Mouse (Mus musculus) embryonic facial prominence, embryonic 13.5 days (tissue): ENCODE data around the gene Myh3. TPM values are rescaled to one million over a fixed set of nuclear protein-coding genes. Genes with fewer than 3 reads are reported as not detected.

Experiments
- ATAC-seq: fragments of 200-750 bp; cut with Nextera tagmentation; 2 replicates; pipeline ENCODE4 v1.8.0; 2017; ENCODE audit warnings: low read depth; ENCODE audit not compliant: insufficient number of reproducible peaks, insufficient read depth, low FRiP score, low TSS enrichment
- H3K27ac ChIP-seq: fragments of 300-500 bp; sonication (generic); 2 replicates; pipeline ENCODE4 v1.5.1; 2015; ENCODE audit warnings: moderate library complexity, mild to moderate bottlenecking, inconsistent platforms
- H3K27me3 ChIP-seq: fragments of 300-500 bp; sonication (generic); 2 replicates; pipeline ENCODE4 v1.6.1; 2015; ENCODE audit warnings: mild to moderate bottlenecking, inconsistent platforms
- H3K36me3 ChIP-seq: fragments of 300-500 bp; sonication (generic); 2 replicates; pipeline ENCODE4 v1.6.1; 2015; ENCODE audit warnings: mild to moderate bottlenecking, inconsistent platforms
- H3K4me1 ChIP-seq: fragments of 300-500 bp; sonication (generic); 2 replicates; pipeline ENCODE4 v1.6.1; 2015; ENCODE audit warnings: inconsistent platforms
- H3K4me2 ChIP-seq: fragments of 300-500 bp; sonication (generic); 2 replicates; pipeline ENCODE4 v1.6.1; 2015; ENCODE audit warnings: moderate library complexity, mild to moderate bottlenecking, inconsistent platforms
- H3K4me3 ChIP-seq: fragments of 300-500 bp; sonication (generic); 2 replicates; pipeline ENCODE4 v1.5.1; 2015; ENCODE audit warnings: mild to moderate bottlenecking, inconsistent platforms
- H3K9ac ChIP-seq: fragments of 300-500 bp; sonication (generic); 2 replicates; pipeline ENCODE4 v1.6.1; 2015; ENCODE audit warnings: mild to moderate bottlenecking, inconsistent platforms
- H3K9me3 ChIP-seq: fragments of 300-500 bp; sonication (generic); 2 replicates; pipeline ENCODE4 v1.6.1; 2016; ENCODE audit warnings: inconsistent platforms
- WGBS: fragments of 180-500 bp; shearing (Covaris S2); methylation state at CpG from one replicate; pipeline ENCODE4 v1.1.7; 2015; ENCODE audit warnings: mixed read lengths; 5-methylcytosine and 5-hydroxymethylcytosine counted together
- polyA plus RNA-seq: library from polyadenylated mRNA; unstranded; fragments of >200 nt; fragmentation: Nextera tagmentation; extraction: Ambion mirVana; gene quantifications from 2 replicates; pipeline ENCODE4 v1.2.1, GENCODE M21; 2015

Gene Myh3
- polyA plus RNA-seq, 1 experiment from 2014 or later, result 10.5 TPM

- Histone ChIP-seq H3K4me1 (peaks cover 11% of the 10 kb centered on the region), H3K27me3 (no peaks in the 10 kb centered on the region), H3K27ac (no peak overlapping the region), H3K4me2 (no peak overlapping the region), H3K9ac (no peak overlapping the region), H3K36me3 (peaks cover 21% of the 10 kb centered on the region; the same call in 1 of the 2 replicates), H3K9me3 (no peaks in the 10 kb centered on the region), H3K4me3 (no peak overlapping the region)
- WGBS, result 84% methylated on average over 3 of the region's 3 CpGs
- ATAC-seq, result no peak
Measured at GRCm38 (mm10) chr11:67049256-67049655, 28.8 kb upstream of the Myh3 start.

DNA sequence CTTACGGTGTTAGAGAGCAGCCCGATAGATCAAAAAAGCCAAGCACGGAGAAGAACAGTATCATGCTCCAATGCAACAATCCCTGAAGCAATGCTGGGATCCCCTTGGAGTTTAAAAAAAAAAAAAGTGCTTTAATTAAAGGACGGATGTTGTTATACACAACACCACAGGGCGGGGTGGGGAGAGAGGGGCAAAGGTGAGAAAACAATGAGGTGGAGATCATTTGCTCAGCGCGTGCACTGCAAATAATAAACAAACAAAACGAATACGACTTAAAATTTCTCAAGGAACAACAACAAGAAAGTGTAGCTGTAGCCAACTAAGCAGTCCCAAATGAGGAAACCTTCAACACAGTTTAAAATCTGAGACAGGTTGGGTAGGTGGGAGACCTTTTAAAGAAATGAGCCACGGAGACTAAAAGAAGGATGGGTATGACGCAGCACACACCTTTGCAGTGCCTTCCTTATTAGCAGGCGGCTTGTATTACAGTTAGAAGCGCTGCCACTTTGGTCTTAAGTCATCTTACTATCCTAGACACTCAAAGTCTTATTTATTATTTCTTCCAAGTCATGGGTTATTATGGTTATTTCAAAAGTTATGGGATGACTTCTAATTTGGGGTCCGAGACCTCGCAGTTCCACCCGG, 26.3 kb upstream of the Myh3 start:
- Histone ChIP-seq H3K27me3 (no peaks in the 10 kb centered on the region), H3K4me1 (peaks cover 11% of the 10 kb centered on the region), H3K9ac (peak overlapping the region; percentile 93), H3K4me3 (peak overlapping the region; percentile 98), H3K4me2 (peak overlapping the region; percentile 70), H3K27ac (peak overlapping the region; percentile 80), H3K36me3 (peaks cover 23% of the 10 kb centered on the region), H3K9me3 (no peaks in the 10 kb centered on the region)
- ATAC-seq, result no peak
- WGBS, result 6% methylated on average over 16 of the region's 16 CpGs

GRCm38 (mm10) chr11:67052321-67052952, 25.7 kb upstream of the Myh3 start, which contains the start of the genes Adprm and Sco1:
Gene Adprm, minus strand, starts transcription at chr11:67052594.
Gene Sco1, plus strand, starts transcription at chr11:67052670.
- Histone ChIP-seq H3K27me3 (no peaks in the 10 kb centered on the region), H3K36me3 (peaks cover 26% of the 10 kb centered on the region), H3K27ac (peak within 1 kb of the TSS; percentile 80), H3K9me3 (no peaks in the 10 kb centered on the region), H3K4me2 (peak within 1 kb of the TSS; percentile 70), H3K4me3 (peak within 1 kb of the TSS; percentile 98), H3K4me1 (peaks cover 11% of the 10 kb centered on the region), H3K9ac (peak within 1 kb of the TSS; percentile 93)
- under 1% methylated on average over 50 of the region's 50 CpGs for WGBS
- ATAC-seq, result peak; percentile 78

- Histone ChIP-seq H3K4me1 (peaks cover 11% of the 10 kb centered on the region), H3K9ac (no peak overlapping the region), H3K4me3 (no peak overlapping the region), H3K9me3 (no peaks in the 10 kb centered on the region), H3K27me3 (no peaks in the 10 kb centered on the region), H3K27ac (no peak overlapping the region), H3K36me3 (peaks cover 47% of the 10 kb centered on the region), H3K4me2 (no peak overlapping the region)
- WGBS, result 90% methylated on average over 8 of the region's 8 CpGs
- no peak for ATAC-seq
Measured at GRCm38 (mm10) chr11:67054754-67055365, 23.2 kb upstream of the Myh3 start.

DNA sequence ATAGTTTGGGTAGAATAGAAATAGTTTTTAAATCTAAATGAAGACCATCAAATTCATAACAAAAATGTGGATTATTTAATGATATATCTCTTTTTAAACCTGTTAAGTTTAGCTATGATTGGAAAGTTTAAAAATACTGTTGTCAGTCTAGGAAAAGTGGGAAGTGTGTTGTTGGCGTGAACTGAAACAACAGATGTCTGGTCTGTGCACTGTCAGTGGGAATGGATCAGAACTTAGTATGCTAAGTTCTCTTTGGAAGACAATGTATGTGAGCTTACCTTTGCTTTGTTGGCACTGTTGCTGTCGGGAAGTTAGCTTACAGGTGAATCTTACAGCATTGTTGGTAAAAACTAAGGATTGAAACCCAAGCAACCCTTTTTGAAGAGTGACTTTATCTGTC, 16.8 kb upstream of the Myh3 start:
- peaks cover 89% of the 10 kb centered on the region for H3K36me3 ChIP-seq
- no peak overlapping the region for H3K4me3 ChIP-seq
- no peak overlapping the region for H3K4me2 ChIP-seq
- H3K27me3 ChIP-seq, result no peaks in the 10 kb centered on the region
- H3K9ac ChIP-seq, result no peak overlapping the region
- 88% methylated on average over 2 of the region's 2 CpGs for WGBS
- no peak for ATAC-seq
- no peaks in the 10 kb centered on the region for H3K9me3 ChIP-seq
- H3K4me1 ChIP-seq, result no peaks in the 10 kb centered on the region
- H3K27ac ChIP-seq, result no peak overlapping the region

GRCm38 (mm10) chr11:67062726-67063125, 15.4 kb upstream of the Myh3 start:
- Histone ChIP-seq H3K9ac (no peak overlapping the region), H3K36me3 (peaks cover 90% of the 10 kb centered on the region), H3K4me2 (no peak overlapping the region), H3K9me3 (no peaks in the 10 kb centered on the region), H3K27ac (no peak overlapping the region), H3K4me3 (no peak overlapping the region), H3K27me3 (no peaks in the 10 kb centered on the region), H3K4me1 (no peaks in the 10 kb centered on the region)
- ATAC-seq, result no peak
- WGBS, result 95% methylated on average over 3 of the region's 3 CpGs

DNA sequence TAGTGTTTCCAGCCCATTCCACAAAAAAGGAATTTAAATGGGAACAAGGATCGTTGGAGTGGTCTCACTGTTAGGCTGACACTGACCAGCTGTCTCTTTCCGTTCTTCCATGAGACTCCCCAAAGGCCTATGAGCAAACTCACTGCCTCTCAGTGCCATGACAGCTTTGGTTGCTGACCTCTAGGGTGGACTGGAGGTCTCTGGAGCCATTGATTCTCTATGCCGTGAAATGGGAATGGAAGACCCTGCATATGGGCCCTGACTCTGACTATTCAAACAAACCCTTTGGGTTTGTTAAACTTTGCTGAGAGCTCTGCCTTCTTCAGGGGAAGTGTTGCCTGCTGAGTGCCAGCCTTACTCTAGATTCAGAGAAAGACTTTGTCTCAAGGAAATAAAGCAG, 10.4 kb upstream of the Myh3 start:
- no peaks in the 10 kb centered on the region for H3K27me3 ChIP-seq
- no peak for ATAC-seq
- 92% methylated on average over 3 of the region's 3 CpGs for WGBS
- H3K36me3 ChIP-seq, result peaks cover 48% of the 10 kb centered on the region
- H3K27ac ChIP-seq, result no peak overlapping the region
- H3K9ac ChIP-seq, result no peak overlapping the region
- no peak overlapping the region for H3K4me3 ChIP-seq
- no peaks in the 10 kb centered on the region for H3K9me3 ChIP-seq
- H3K4me2 ChIP-seq, result no peak overlapping the region
- no peaks in the 10 kb centered on the region for H3K4me1 ChIP-seq

- Histone ChIP-seq H3K4me2 (no peak overlapping the region), H3K27ac (no peak overlapping the region), H3K27me3 (no peaks in the 10 kb centered on the region), H3K4me3 (no peak overlapping the region), H3K36me3 (0 out of 2 replicates have a peak, but pooled peaks cover 2% of the 10 kb centered on the region), H3K4me1 (no peaks in the 10 kb centered on the region), H3K9ac (no peak overlapping the region), H3K9me3 (no peaks in the 10 kb centered on the region)
- ATAC-seq, result no peak
- WGBS, result 79% methylated on average over 15 of the region's 15 CpGs
Measured at GRCm38 (mm10) chr11:67072615-67073130, 5.4 kb upstream of the Myh3 start.

DNA sequence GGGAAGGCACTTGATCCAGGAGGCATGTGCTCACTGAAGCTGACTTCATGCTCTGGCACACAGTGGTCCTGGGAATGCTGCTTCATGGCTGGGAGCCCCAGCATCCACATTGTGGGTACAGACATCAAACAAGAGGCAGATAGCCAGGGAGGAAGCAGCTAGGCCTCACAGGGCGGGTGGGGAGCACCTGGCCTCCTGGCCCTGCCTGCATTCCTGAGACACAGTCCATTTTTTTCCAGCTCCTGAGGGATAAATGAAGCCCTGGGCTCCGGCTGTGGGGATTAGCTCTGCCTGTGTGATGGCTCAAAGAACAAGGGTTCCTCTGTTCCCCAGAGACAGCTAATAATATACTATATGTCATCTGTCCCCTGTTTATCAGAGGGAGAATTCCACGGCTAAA, 3.1 kb upstream of the Myh3 start:
- Histone ChIP-seq H3K9me3 (no peaks in the 10 kb centered on the region), H3K9ac (no peak overlapping the region), H3K4me3 (no peak overlapping the region), H3K27ac (no peak overlapping the region), H3K27me3 (no peaks in the 10 kb centered on the region), H3K36me3 (no peaks in the 10 kb centered on the region), H3K4me2 (no peak overlapping the region), H3K4me1 (no peaks in the 10 kb centered on the region)
- ATAC-seq, result no peak
- WGBS, result 20% methylated on average over 3 of the region's 3 CpGs

DNA sequence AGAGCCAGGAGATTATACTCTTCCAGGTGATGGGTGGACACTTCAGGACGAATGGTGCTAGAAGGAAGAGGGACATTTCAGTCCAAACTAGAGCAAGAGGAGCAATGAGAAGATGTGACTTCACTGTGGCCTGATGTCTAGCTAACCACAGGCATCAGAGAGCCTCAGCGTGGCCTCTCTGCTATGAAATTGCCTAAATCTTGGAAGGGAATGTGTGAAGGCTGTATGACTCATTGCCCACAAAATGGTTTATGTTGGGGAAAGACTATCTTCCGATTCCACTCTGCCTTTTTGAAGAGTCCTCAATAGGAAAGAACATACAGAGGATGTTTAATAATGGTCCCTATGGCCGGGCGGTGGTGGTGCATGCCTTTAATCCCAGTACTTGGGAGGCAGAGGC, 1.3 kb upstream of the Myh3 start:
- Histone ChIP-seq H3K4me3 (no peak overlapping the region), H3K4me2 (no peak overlapping the region), H3K27me3 (no peaks in the 10 kb centered on the region), H3K9ac (no peak overlapping the region), H3K27ac (no peak overlapping the region), H3K36me3 (no peaks in the 10 kb centered on the region), H3K9me3 (no peaks in the 10 kb centered on the region), H3K4me1 (no peaks in the 10 kb centered on the region)
- no peak for ATAC-seq
- WGBS, result 87% methylated on average over 5 of the region's 5 CpGs

- no peak overlapping the region for H3K9ac ChIP-seq
- no peak for ATAC-seq
- no peaks in the 10 kb centered on the region for H3K36me3 ChIP-seq
- no peaks in the 10 kb centered on the region for H3K4me1 ChIP-seq
- no peak overlapping the region for H3K4me2 ChIP-seq
- WGBS, result 66% methylated on average over 3 of the region's 3 CpGs
- 0 out of 2 replicates have a peak, but pooled peaks cover 4% of the 10 kb centered on the region for H3K27me3 ChIP-seq
- H3K9me3 ChIP-seq, result no peaks in the 10 kb centered on the region
- no peak overlapping the region for H3K27ac ChIP-seq
- no peak overlapping the region for H3K4me3 ChIP-seq
Measured at GRCm38 (mm10) chr11:67077435-67077834, 665 bp upstream of the Myh3 start.

DNA sequence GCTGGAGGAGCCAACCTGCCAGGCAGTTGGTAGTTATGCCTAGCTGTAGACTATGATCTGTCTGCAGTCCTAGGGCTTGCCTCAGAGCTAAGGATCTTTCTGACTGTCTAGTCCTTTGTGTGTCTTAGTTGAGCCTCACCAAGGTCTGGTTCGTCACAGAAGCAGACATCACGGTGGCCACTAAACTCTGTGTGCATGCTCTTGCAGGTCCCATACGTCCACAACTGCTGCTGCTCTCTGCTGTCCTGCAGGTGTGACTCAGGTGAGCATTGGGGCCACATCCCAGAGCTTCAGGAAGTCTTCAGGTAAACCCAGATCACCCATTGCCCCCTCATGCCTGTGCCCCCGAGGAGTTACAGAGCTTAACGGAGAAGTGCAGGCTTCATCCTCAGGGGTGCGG, 788 bp downstream of the Myh3 start:
- WGBS, result 88% methylated on average over 6 of the region's 6 CpGs
- H3K36me3 ChIP-seq, result no peaks in the 10 kb centered on the region
- no peak for ATAC-seq

More for the DNA sequence above, 788 bp downstream of the Myh3 start:
- H3K9me3 ChIP-seq, result no peaks in the 10 kb centered on the region
- no peak overlapping the region for H3K4me3 ChIP-seq
- no peaks in the 10 kb centered on the region for H3K4me1 ChIP-seq
- no peak overlapping the region for H3K4me2 ChIP-seq
- peaks cover 15% of the 10 kb centered on the region for H3K27me3 ChIP-seq
- no peak overlapping the region for H3K27ac ChIP-seq
- H3K9ac ChIP-seq, result no peak overlapping the region
